Mouse (Mus musculus) liver, postnatal 0 days (tissue): ENCODE data around the gene Rhbdl2.

Experiments used
- CTCF ChIP-seq: sonication (generic); IDR thresholded peaks from 2 replicates; pipeline ENCODE4 v1.5.1; 2016; ENCODE audit warnings: antibody characterized with exemption, low read depth
- EP300 ChIP-seq: IDR thresholded peaks from 2 replicates; pipeline ENCODE4 v1.6.1; 2016; ENCODE audit warnings: antibody characterized with exemption, low read depth, mild to moderate bottlenecking

DNA sequence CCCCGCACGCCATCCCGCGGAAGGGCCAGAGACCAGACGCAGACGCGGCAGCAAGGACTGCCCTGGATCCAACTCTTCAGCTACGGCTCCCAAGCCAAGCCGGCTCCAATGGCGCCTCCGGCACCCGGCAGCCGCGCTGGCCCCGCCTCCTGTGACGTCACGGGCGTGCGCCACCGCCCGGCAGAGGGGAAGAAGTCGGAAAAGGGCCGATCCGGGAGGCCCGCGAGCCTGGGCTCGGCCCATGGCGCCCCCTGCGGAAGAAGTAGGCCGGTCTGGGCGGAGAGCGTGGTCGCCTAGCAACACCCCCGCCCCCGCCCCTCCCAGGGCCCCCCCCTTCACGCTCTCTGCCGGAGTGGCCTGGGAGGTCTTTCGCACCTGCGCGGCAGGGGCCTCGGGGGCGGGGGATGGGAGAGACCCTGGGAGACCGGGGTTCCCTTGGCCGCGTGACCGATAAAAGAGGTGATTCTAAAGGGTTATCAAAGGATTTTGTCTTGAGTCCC, 37.5 kb upstream of the Rhbdl2 start, which contains the start of gene Akirin1:
- TF ChIP-seq EP300 (no peak), CTCF (peak; percentile 67)
